Mouse (Mus musculus) lung, postnatal 0 days (tissue): ENCODE measurements at regions not wholly inside any gene's neighbourhood (a gene's known extent, or its start where the extent isn't known, plus 50 kb on each side); places are given as distances from the start of the nearest gene placed in this dataset.

Source experiments
- ATAC-seq: fragments of 200-750 bp; cut with Nextera tagmentation; 2 replicates; pipeline ENCODE4 v1.8.0; 2017; ENCODE audit warnings: moderate library complexity
- DNase-seq: peaks from one replicate; pipeline ENCODE4 v3.0.0-alpha.2; 2016; ENCODE audit warnings: low spot score
- H3K27ac ChIP-seq: fragments of 300-500 bp; sonication (generic); 2 replicates; pipeline ENCODE4 v1.5.1; 2014; ENCODE audit warnings: antibody characterized with exemption, mild to moderate bottlenecking, low read length, mixed read lengths
- H3K27me3 ChIP-seq: fragments of 300-500 bp; sonication (generic); replicated peaks from 2 replicates; pipeline ENCODE4 v1.6.1; 2014; ENCODE audit warnings: low read length, mixed read lengths; ENCODE audit not compliant: insufficient read depth
- H3K36me3 ChIP-seq: fragments of 300-500 bp; sonication (generic); 2 replicates; pipeline ENCODE4 v1.6.1; 2014; ENCODE audit warnings: low read length, mixed read lengths; ENCODE audit not compliant: insufficient read depth
- H3K4me1 ChIP-seq: fragments of 300-500 bp; sonication (generic); 2 replicates; pipeline ENCODE4 v1.6.1; 2014; ENCODE audit warnings: antibody characterized with exemption, low read depth, low read length, mixed read lengths; ENCODE audit not compliant: insufficient read depth
- H3K4me2 ChIP-seq: fragments of 300-500 bp; sonication (generic); replicated peaks from 2 replicates; pipeline ENCODE4 v1.6.1; 2014; ENCODE audit warnings: low read depth, mild to moderate bottlenecking, low read length, moderate library complexity, mixed read lengths
- H3K4me3 ChIP-seq: fragments of 300-500 bp; sonication (generic); 2 replicates; pipeline ENCODE4 v1.5.1; 2014; ENCODE audit warnings: low read depth, low read length
- H3K9ac ChIP-seq: fragments of 300-500 bp; sonication (generic); replicated peaks from 2 replicates; pipeline ENCODE4 v1.6.1; 2014; ENCODE audit warnings: low read depth, mild to moderate bottlenecking
- H3K9me3 ChIP-seq: fragments of 300-500 bp; sonication (generic); 2 replicates; pipeline ENCODE4 v1.6.1; 2016; ENCODE audit warnings: low read length, mixed read lengths
- CTCF ChIP-seq: IDR thresholded peaks from 2 replicates; pipeline ENCODE4 v1.5.1; 2016; ENCODE audit warnings: antibody characterized with exemption, mild to moderate bottlenecking
- EP300 ChIP-seq: IDR thresholded peaks from 2 replicates; pipeline ENCODE4 v1.6.1; 2016; ENCODE audit warnings: antibody characterized with exemption, mild to moderate bottlenecking, control low read depth
- WGBS: fragments of 180-500 bp; shearing (Covaris S2); extraction: QIAGEN DNeasy Blood & Tissue Kit; methylation state at CpG from one replicate; pipeline ENCODE4 v1.1.7; 2014; 5-methylcytosine and 5-hydroxymethylcytosine counted together

DNA sequence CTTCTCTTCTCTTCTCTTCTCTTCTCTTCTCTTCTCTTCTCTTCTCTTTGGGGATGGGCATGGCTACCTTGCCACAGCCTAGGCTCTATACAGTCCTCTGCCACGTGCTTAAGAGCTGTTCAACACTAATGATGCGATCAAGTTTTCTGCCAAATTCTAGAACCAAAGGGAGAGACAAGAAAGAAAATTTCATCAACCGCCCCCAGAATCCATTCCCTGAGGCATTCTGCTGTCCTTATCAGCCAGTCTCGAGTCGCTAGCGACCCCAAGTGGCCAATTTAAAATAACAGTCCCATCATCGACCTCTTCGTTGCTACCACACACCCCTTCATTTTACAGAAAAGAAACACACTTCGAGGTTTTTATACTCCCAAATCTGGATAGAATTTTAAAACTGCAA is 171.5 kb downstream of the Qdpr start:
- H3K9ac ChIP-seq = no peak overlapping the region
- under 1% methylated on average over 9 of the region's 9 CpGs for WGBS
- peak overlapping the region; percentile 31; the same call in 1 of the 2 replicates for H3K4me3 ChIP-seq
- H3K4me1 ChIP-seq = no peaks in the 10 kb centered on the region
- H3K36me3 ChIP-seq = no peaks in the 10 kb centered on the region
- H3K4me2 ChIP-seq = peak overlapping the region; percentile 59
- peak; percentile 88 for DNase-seq
- no peaks in the 10 kb centered on the region for H3K27me3 ChIP-seq
- ATAC-seq = peak; percentile 80
- no peak overlapping the region for H3K27ac ChIP-seq
- no peaks in the 10 kb centered on the region for H3K9me3 ChIP-seq
- peak; percentile 88 for TF ChIP-seq CTCF
- peak; percentile 48 for TF ChIP-seq EP300

DNA sequence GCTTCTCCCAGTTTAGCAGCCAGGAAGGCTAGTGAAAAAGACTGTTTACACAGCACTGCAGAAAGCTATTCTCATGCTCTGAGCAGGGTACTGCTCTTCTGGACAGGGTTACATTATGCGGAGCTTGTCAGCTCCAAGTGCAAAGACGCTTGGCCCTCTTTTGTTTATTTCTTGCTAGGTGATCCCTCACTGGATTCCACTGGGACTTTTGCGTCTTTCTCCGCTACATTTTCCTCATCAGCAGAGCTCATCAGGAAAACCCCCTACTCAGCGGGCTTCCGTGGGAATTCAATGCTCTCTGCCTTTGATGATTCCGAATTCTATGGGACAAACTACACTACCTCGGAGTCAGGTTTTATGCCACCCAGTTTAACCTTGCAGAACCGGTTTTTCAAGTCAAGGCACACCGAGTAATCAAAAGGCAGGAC is 172.0 kb downstream of the Qdpr start:
- H3K9ac ChIP-seq = 0 out of 2 replicates have a peak overlapping the region, but pooled peaks have one; percentile 23
- 4% methylated on average over 10 of the region's 10 CpGs for WGBS

DNA sequence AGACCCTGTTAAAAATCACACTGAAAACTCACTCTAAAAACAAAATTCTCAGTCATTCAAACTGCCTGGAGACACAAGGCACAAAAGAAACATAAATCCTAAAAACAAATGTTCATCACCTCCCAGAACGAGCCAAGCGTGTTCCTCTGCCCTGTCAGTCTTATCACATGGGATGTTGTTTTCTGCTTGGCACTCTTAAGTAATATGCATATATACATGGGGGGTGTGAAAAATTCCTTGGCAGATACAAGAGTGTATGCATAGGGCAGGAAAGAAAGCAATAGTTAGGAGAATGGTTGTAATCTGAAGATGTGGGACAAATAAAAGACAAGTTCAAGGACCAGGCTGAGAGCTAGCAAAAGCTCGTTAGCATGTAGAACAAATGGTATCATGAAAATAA is 179.4 kb downstream of the Qdpr start:
- Histone ChIP-seq H3K4me1 (no peaks in the 10 kb centered on the region), H3K4me3 (no peak overlapping the region), H3K4me2 (no peak overlapping the region), H3K9ac (no peak overlapping the region), H3K27ac (no peak overlapping the region), H3K27me3 (no peaks in the 10 kb centered on the region), H3K36me3 (no peaks in the 10 kb centered on the region), H3K9me3 (no peaks in the 10 kb centered on the region)
- no peak for ATAC-seq
- WGBS = 55% methylated on average over 3 of the region's 3 CpGs
- TF ChIP-seq EP300 = no peak
- no peak for TF ChIP-seq CTCF
- DNase-seq = no peak

More for the DNA sequence above, 172.0 kb downstream of the Qdpr start:
- no peak overlapping the region for H3K27ac ChIP-seq
- H3K36me3 ChIP-seq = no peaks in the 10 kb centered on the region
- H3K27me3 ChIP-seq = no peaks in the 10 kb centered on the region
- no peaks in the 10 kb centered on the region for H3K9me3 ChIP-seq
- TF ChIP-seq EP300 (no peak), CTCF (no peak)
- H3K4me1 ChIP-seq = no peaks in the 10 kb centered on the region
- H3K4me2 ChIP-seq = peak overlapping the region; percentile 59
- DNase-seq = peak; percentile 26
- peak overlapping the region; percentile 31 for H3K4me3 ChIP-seq
- ATAC-seq = peak; percentile 38; the same call in 1 of the 2 replicates

DNA sequence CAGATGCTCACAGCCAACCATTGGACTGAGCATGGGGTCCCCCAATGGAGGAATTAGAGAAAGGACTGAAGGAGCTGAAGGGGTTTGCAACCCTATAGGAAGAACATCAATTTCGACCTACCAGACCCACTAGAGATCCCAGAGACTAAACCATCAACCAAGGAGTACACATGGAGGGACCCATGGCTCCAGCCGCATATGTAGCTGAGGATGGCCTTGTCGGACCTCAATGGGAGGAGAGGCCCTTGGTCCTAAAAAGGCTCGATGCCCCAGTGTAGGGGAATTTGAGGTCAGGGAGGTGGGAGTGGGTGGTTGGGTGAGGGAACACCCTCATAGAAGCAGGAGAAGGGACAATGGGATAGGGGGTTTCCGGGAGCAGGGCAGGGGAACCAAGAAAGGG is 180.6 kb downstream of the Qdpr start:
- Histone ChIP-seq H3K9ac (no peak overlapping the region), H3K4me1 (no peaks in the 10 kb centered on the region), H3K4me2 (no peak overlapping the region), H3K4me3 (no peak overlapping the region), H3K27ac (no peak overlapping the region), H3K27me3 (no peaks in the 10 kb centered on the region), H3K36me3 (no peaks in the 10 kb centered on the region), H3K9me3 (no peaks in the 10 kb centered on the region)
- DNase-seq = no peak
- ATAC-seq = no peak
- 83% methylated on average over 5 of the region's 5 CpGs for WGBS
- TF ChIP-seq EP300 (no peak), CTCF (no peak)

DNA sequence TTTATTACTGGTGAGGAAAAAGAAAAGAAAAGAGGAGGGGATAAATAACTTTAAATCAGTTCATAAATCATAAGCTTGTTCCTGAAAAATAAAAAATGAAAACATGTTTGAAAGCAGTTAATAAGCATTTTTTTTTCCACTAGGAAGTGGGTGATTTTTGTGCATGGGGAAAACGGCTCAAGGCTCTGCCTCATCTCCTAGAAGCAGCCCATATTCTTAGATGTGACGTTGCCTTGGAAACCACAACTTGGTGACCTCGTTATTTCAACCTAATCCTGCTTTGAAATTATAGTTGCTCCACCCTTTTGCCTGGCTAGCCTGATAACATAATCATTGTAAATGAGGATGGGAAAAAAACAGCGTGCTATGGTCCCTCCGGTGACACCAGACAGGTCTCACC is 183.1 kb downstream of the Qdpr start:
- Histone ChIP-seq H3K9me3 (no peaks in the 10 kb centered on the region), H3K4me2 (no peak overlapping the region), H3K27ac (no peak overlapping the region), H3K4me3 (no peak overlapping the region), H3K36me3 (no peaks in the 10 kb centered on the region), H3K27me3 (no peaks in the 10 kb centered on the region), H3K4me1 (no peaks in the 10 kb centered on the region), H3K9ac (no peak overlapping the region)
- WGBS = 52% methylated on average over 5 of the region's 5 CpGs
- DNase-seq = no peak
- TF ChIP-seq EP300 (no peak), CTCF (no peak)
- ATAC-seq = no peak

DNA sequence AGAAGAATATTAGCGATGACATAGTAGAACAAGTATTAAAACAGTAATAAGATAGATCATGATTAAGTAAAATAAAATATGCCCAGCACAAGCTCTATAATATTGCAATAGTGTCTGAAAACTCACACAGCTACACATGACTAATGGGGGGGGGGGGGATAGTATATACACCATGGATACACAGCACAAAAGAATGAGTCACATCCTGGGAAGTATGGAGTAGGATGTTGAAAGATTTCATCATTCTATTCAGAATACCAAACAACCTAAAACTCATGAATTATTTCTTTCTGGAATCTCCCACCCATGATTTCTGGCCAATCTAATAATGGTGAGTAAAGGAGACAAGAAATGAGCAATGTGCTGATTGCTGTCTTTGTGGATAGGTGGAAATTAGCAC is 191.6 kb downstream of the Qdpr start:
- ATAC-seq = no peak
- no peak overlapping the region for H3K4me2 ChIP-seq
- H3K4me1 ChIP-seq = no peaks in the 10 kb centered on the region
- no peaks in the 10 kb centered on the region for H3K36me3 ChIP-seq
- TF ChIP-seq CTCF (no peak), EP300 (no peak)
- H3K4me3 ChIP-seq = no peak overlapping the region
- H3K9ac ChIP-seq = no peak overlapping the region
- 97% methylated on average over 1 of the region's 1 CpGs for WGBS
- DNase-seq = no peak
- H3K9me3 ChIP-seq = no peaks in the 10 kb centered on the region
- no peak overlapping the region for H3K27ac ChIP-seq
- H3K27me3 ChIP-seq = no peaks in the 10 kb centered on the region
